Mouse (Mus musculus) midbrain, embryonic 12.5 days (tissue): ENCODE results near the gene Pramef20. TPM values are rescaled to one million over a fixed set of nuclear protein-coding genes. Genes with fewer than 3 reads are reported as not detected.
"Not testable (repeated sequence)": the region's sequence is repeated elsewhere in the genome, so short reads cannot be mapped to it uniquely, and the experiment has no call there.

Experiments
- ATAC-seq: fragments of 200-750 bp; cut with Nextera tagmentation; 2 replicates; pipeline ENCODE4 v1.8.0; 2017; ENCODE audit warnings: low read depth, moderate TSS enrichment, moderate library complexity; ENCODE audit not compliant: low FRiP score
- H3K27ac ChIP-seq: fragments of 300-500 bp; sonication (generic); replicated peaks from 2 replicates; pipeline ENCODE4 v1.5.1; 2016; ENCODE audit warnings: mild to moderate bottlenecking
- H3K27me3 ChIP-seq: fragments of 300-500 bp; sonication (generic); 2 replicates; pipeline ENCODE4 v1.6.1; 2016; ENCODE audit warnings: mild to moderate bottlenecking
- H3K36me3 ChIP-seq: fragments of 300-500 bp; sonication (generic); 2 replicates; pipeline ENCODE4 v1.6.1; 2016
- H3K4me1 ChIP-seq: fragments of 300-500 bp; sonication (generic); 2 replicates; pipeline ENCODE4 v1.6.1; 2016
- H3K4me2 ChIP-seq: fragments of 300-500 bp; sonication (generic); replicated peaks from 2 replicates; pipeline ENCODE4 v1.6.1; 2016; ENCODE audit warnings: mild to moderate bottlenecking, moderate library complexity
- H3K4me3 ChIP-seq: fragments of 300-500 bp; sonication (generic); 2 replicates; pipeline ENCODE4 v1.5.1; 2016; ENCODE audit warnings: mild to moderate bottlenecking
- H3K9ac ChIP-seq: fragments of 300-500 bp; sonication (generic); replicated peaks from 2 replicates; pipeline ENCODE4 v1.6.1; 2016; ENCODE audit warnings: mild to moderate bottlenecking, moderate library complexity
- H3K9me3 ChIP-seq: fragments of 300-500 bp; sonication (generic); 2 replicates; pipeline ENCODE4 v1.6.1; 2016; ENCODE audit warnings: mild to moderate bottlenecking
- WGBS: fragments of 180-500 bp; shearing (Covaris S2); methylation state at CpG from one replicate; pipeline ENCODE4 v1.1.7; 2016; 5-methylcytosine and 5-hydroxymethylcytosine counted together
- polyA plus RNA-seq: library from polyadenylated mRNA; unstranded; fragments of >200 nt; fragmentation: Nextera tagmentation; extraction: Ambion mirVana; gene quantifications from 2 replicates; pipeline ENCODE4 v1.2.1, GENCODE M21; 2016

Gene Pramef20
- not detected in 2 replicates for polyA plus RNA-seq

- Histone ChIP-seq H3K36me3 (no peaks in the 10 kb centered on the region), H3K27ac (no peak within 1 kb of the TSS), H3K9me3 (peaks cover 32% of the 10 kb centered on the region), H3K9ac (no peak within 1 kb of the TSS), H3K4me2 (no peak within 1 kb of the TSS), H3K4me3 (no peak within 1 kb of the TSS), H3K4me1 (no peaks in the 10 kb centered on the region), H3K27me3 (no peaks in the 10 kb centered on the region)
- no peak for ATAC-seq
- 48% methylated on average over 2 of the region's 2 CpGs for WGBS
These were observed at the start of gene Pramef20 for GRCm38 (mm10) chr4:144377911-144378310. TSS of gene Pramef20 (minus strand) at chr4:144377933.

GRCm38 (mm10) chr4:144424590-144424989, 46.9 kb upstream of the Pramef20 start:
- H3K4me3 ChIP-seq = no peak overlapping the region
- no peak overlapping the region for H3K4me2 ChIP-seq
- WGBS = 79% methylated on average over 5 of the region's 5 CpGs
- no peak overlapping the region for H3K27ac ChIP-seq
- H3K4me1 ChIP-seq = no peaks in the 10 kb centered on the region
- H3K27me3 ChIP-seq = no peaks in the 10 kb centered on the region
- ATAC-seq = no peak
- no peaks in the 10 kb centered on the region for H3K36me3 ChIP-seq
- H3K9me3 ChIP-seq = peaks cover 20% of the 10 kb centered on the region; the same call in 1 of the 2 replicates
- H3K9ac ChIP-seq = no peak overlapping the region

GRCm38 (mm10) chr4:144420644-144421043, 42.9 kb upstream of the Pramef20 start:
- ATAC-seq = no peak
- Histone ChIP-seq H3K4me3 (no peak overlapping the region), H3K27ac (no peak overlapping the region), H3K27me3 (no peaks in the 10 kb centered on the region), H3K9me3 (peaks cover 40% of the 10 kb centered on the region), H3K9ac (no peak overlapping the region), H3K36me3 (no peaks in the 10 kb centered on the region), H3K4me2 (no peak overlapping the region), H3K4me1 (no peaks in the 10 kb centered on the region)

- H3K27ac ChIP-seq = no peak within 1 kb of the TSS
- H3K9me3 ChIP-seq = 0 out of 2 replicates have a peak, but pooled peaks cover 17% of the 10 kb centered on the region
These were observed 30.6 kb upstream of the Pramef20 start, which contains the start of gene Pramef12 for GRCm38 (mm10) chr4:144408290-144408689. TSS of gene Pramef12 (minus strand) at chr4:144408464.

GRCm38 (mm10) chr4:144406261-144406660, 28.5 kb upstream of the Pramef20 start:
- Histone ChIP-seq H3K4me2 (no peak overlapping the region), H3K4me1 (no peaks in the 10 kb centered on the region), H3K36me3 (no peaks in the 10 kb centered on the region), H3K4me3 (no peak overlapping the region), H3K27ac (no peak overlapping the region), H3K27me3 (no peaks in the 10 kb centered on the region), H3K9me3 (0 out of 2 replicates have a peak, but pooled peaks cover 13% of the 10 kb centered on the region), H3K9ac (no peak overlapping the region)
- no peak for ATAC-seq
- WGBS = 66% methylated on average over 3 of the region's 3 CpGs

More at GRCm38 (mm10) chr4:144408290-144408689, 30.6 kb upstream of the Pramef20 start, which contains the start of gene Pramef12:
- Histone ChIP-seq H3K36me3 (no peaks in the 10 kb centered on the region), H3K9ac (no peak within 1 kb of the TSS), H3K4me2 (no peak within 1 kb of the TSS), H3K4me3 (no peak within 1 kb of the TSS), H3K4me1 (no peaks in the 10 kb centered on the region), H3K27me3 (no peaks in the 10 kb centered on the region)
- 80% methylated on average over 9 of the region's 9 CpGs for WGBS
- ATAC-seq = no peak

GRCm38 (mm10) chr4:144404456-144405086, 26.8 kb upstream of the Pramef20 start:
- 0 out of 2 replicates have a peak, but pooled peaks cover 9% of the 10 kb centered on the region for H3K9me3 ChIP-seq
- no peak overlapping the region for H3K9ac ChIP-seq
- no peak overlapping the region for H3K27ac ChIP-seq
- H3K36me3 ChIP-seq = no peaks in the 10 kb centered on the region
- 12% methylated on average over 17 of the region's 17 CpGs for WGBS
- H3K4me3 ChIP-seq = no peak overlapping the region
- no peaks in the 10 kb centered on the region for H3K27me3 ChIP-seq
- ATAC-seq = 0 out of 2 replicates have a peak, but pooled peaks have one; percentile 19
- no peaks in the 10 kb centered on the region for H3K4me1 ChIP-seq
- peak overlapping the region; percentile 29 for H3K4me2 ChIP-seq

GRCm38 (mm10) chr4:144402712-144403111, 25.0 kb upstream of the Pramef20 start:
- no peaks in the 10 kb centered on the region for H3K36me3 ChIP-seq
- no peaks in the 10 kb centered on the region for H3K27me3 ChIP-seq
- 0 out of 2 replicates have a peak, but pooled peaks cover 1% of the 10 kb centered on the region for H3K9me3 ChIP-seq
- no peak overlapping the region for H3K4me2 ChIP-seq
- H3K4me1 ChIP-seq = no peaks in the 10 kb centered on the region
- no peak overlapping the region for H3K4me3 ChIP-seq
- H3K9ac ChIP-seq = no peak overlapping the region
- 84% methylated on average over 4 of the region's 4 CpGs for WGBS
- ATAC-seq = no peak
- no peak overlapping the region for H3K27ac ChIP-seq

GRCm38 (mm10) chr4:144396316-144396715, 18.6 kb upstream of the Pramef20 start:
- Histone ChIP-seq H3K9me3 (peaks cover 35% of the 10 kb centered on the region), H3K36me3 (no peaks in the 10 kb centered on the region), H3K9ac (no peak overlapping the region), H3K4me1 (no peaks in the 10 kb centered on the region), H3K27ac (no peak overlapping the region), H3K27me3 (no peaks in the 10 kb centered on the region), H3K4me2 (no peak overlapping the region), H3K4me3 (no peak overlapping the region)
- WGBS = 44% methylated on average over 3 of the region's 3 CpGs
- no peak for ATAC-seq

- 86% methylated on average over 3 of the region's 3 CpGs for WGBS
- H3K27ac ChIP-seq, H3K27me3 ChIP-seq, H3K4me3 ChIP-seq, H3K4me2 ChIP-seq, H3K4me1 ChIP-seq, H3K36me3 ChIP-seq, H3K9ac ChIP-seq, ATAC-seq: not testable (repeated sequence)
- peaks cover 24% of the 10 kb centered on the region for H3K9me3 ChIP-seq
These were observed 20.1 kb downstream of the Pramef20 start, which contains the start of gene Gm13119 for GRCm38 (mm10) chr4:144357642-144358041. TSS of gene Gm13119 (plus strand) at chr4:144357942.

GRCm38 (mm10) chr4:144335856-144336255, 41.9 kb downstream of the Pramef20 start:
- not testable (repeated sequence) for H3K4me2 ChIP-seq, H3K9me3 ChIP-seq, ATAC-seq, H3K4me1 ChIP-seq, H3K9ac ChIP-seq, H3K36me3 ChIP-seq, H3K27ac ChIP-seq, H3K27me3 ChIP-seq, H3K4me3 ChIP-seq
- 69% methylated on average over 3 of the region's 3 CpGs for WGBS

- H3K36me3 ChIP-seq, H3K4me3 ChIP-seq, H3K4me1 ChIP-seq, H3K9me3 ChIP-seq, H3K27ac ChIP-seq, H3K4me2 ChIP-seq, H3K27me3 ChIP-seq, ATAC-seq, H3K9ac ChIP-seq: not testable (repeated sequence)
- 63% methylated on average over 4 of the region's 4 CpGs for WGBS
These were observed 47.8 kb downstream of the Pramef20 start, which contains the start of gene Gm13128 for GRCm38 (mm10) chr4:144329949-144330348. TSS of gene Gm13128 (plus strand) at chr4:144330249.
